Mouse (Mus musculus): ENCODE results near the gene Pnpla6.
"Not testable (repeated sequence)": the region's sequence is repeated elsewhere in the genome, so short reads cannot be mapped to it uniquely, and the experiment has no call there.

Pnpla6 gene

DNA sequence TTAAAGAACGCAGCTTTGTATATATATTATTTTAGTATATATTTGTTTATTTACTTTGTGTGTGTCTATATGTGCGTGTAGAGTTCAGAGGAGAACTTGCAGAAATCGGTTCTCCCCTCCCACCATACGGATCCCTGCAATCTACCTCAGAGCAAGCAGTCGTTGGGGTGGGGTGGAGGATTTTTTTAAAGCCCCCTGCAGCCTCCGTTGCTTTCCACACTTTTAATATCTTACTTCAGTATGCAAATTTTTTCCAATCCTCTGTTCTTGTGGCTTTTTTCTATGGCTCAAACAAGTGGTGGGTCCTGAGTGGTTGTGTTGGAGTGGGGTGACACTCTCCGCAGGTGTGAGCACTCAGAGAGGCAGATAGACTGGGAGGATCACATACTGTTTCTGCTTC is 53.2 kb downstream of the Pnpla6 start:
- in situ Hi-C loops (cut with MboI, MseI), result no loop called here

DNA sequence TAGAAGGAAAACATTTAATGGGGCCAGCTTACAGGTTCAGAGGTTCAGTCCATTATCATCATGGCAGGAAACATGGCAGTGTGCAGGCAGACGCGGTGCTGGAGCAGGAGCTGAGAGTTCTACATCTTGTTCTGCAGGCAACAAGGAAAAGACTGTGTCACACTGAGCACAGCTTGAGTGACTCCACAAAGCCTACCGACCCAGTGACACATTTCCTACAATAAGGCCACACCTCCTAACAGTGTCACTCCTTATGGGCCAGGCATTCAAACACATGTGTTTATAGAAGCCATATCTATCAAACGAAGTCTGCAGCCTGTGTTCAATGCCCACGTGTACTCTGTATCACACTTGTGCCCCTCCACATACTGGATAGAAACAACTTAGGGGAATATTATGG is 54.6 kb downstream of the Pnpla6 start:
- in situ Hi-C loops (cut with MboI, MseI), result no loop called here

DNA sequence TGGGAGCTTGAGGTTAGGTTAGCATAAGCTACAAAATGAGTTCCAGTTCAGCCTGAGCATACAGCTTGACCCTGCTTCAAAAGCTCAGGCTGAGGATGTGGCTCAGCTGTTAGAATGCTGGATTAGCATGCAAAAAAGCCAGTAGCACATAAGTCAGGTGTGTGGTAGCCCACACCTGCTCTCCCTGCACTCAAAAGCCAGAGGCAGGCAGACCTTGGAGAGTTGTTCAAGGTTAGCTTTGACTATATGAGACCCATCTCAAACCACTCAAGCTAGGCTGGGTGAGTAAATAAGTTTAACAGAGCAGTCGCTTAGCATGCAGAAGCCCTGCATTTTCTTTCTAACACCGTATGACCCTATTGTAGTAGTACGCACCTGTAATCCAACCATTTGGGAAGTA is 59.4 kb downstream of the Pnpla6 start:
- in situ Hi-C loops (cut with MboI, MseI), result no loop called here

DNA sequence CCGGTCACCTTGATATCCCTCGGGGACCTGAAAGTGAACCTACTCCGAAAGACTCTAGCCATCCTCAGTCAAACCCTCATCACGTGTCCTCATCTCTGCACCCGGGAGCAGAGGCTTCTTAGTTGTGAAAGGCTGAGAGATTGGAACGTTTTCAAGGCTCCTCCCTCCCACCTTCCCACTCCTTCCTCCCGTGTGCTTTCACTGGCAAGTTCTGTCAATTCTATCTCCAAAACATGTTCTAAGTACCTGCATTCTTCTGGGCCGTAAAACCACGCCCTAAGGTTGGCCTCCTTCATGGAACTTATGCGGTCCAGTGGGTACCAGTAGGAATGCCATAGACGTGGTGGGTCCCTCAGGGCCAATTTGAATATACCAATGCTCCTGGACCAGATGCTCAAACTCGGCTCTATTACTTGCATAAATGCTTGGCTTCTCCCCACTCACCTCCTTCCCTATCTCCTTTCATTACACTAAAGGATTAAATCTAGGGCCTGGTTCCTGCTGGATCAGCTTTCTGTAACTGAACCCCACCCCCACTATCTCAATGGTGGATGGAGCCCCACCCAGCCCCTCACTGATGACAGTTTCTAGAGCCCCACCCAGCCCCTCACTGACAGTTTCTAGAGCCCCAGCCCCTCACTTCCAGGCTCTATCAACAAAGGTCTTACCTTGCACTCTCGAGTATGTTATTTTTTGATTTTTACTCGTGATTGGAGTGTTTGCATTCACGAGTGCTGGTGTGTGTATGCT is 61.2 kb downstream of the Pnpla6 start:
- in situ Hi-C loops (cut with MboI, MseI), result loop anchor here (5.0 kb wide), 1 partner anchor 101 kb away; the partner anchor contains the start of gene Trappc5

DNA sequence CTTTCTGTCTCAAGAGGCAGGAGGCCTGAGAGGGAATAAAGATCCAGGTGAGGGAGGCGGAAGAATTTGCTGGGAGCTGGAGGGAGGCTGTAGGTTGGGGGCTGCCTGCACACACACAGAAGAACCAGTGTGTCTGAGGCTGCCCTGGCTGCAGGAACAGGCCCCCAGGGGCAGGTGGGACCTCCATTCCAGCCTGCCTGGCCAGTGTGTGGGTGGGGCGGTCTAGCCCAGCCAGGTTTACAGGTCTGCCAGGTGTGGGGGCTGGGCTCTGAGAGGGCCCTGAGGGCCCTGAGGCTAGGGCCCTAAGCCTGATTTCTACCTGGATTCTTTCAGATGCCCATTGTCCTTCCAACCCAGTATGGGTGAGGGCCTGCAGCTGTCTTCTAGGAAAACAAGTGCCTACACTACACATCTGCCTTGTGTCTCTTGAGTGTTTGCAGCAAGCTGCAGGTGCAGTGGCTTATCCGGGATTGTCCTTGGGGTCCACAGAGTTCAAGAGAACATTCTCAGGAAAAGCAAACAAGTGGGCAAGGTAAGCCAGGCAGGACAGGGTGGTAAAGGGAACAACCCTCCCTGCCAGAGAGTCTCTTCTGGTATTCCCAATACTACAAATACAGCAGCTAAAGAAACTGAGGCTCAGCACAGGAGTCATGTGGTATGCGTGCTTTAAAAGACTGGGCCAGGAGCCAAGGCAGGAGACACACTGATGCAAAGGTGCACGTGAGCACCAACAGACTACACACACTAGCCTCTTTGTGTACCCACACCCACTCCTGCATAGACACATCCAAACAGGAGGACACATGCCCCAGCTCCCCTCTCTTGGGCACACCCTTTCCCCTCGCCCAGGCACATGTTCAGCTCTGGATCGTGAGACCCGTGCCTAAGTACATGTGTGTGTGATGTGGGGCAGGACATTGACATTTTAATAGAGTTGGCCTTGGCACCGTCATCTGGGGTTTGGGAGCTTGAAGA is 64.5 kb downstream of the Pnpla6 start:
- in situ Hi-C loops (cut with MboI, MseI), result loop anchor here (5.0 kb wide), 1 partner anchor 98 kb away; the partner anchor contains the start of gene Trappc5

DNA sequence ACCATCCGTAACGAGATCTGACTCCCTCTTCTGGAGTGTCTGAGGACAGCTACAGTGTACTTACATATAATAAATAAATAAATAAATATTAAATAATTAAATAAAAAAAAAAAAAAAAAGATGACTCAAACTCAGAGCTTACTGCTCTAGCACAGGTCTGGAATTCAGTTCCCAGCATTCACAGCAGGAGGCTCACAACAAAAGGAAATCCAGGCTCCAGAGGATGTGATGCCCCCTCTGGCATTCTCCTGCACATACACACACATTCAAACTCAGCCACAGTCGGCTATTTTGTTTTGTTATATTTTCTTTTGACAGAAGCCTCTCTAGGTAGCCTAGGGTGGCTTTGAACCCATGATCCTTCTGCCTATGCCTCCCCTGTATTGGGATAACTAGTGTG is 66.8 kb downstream of the Pnpla6 start:
- in situ Hi-C loops (cut with MboI, MseI), result not testable (repeated sequence)

DNA sequence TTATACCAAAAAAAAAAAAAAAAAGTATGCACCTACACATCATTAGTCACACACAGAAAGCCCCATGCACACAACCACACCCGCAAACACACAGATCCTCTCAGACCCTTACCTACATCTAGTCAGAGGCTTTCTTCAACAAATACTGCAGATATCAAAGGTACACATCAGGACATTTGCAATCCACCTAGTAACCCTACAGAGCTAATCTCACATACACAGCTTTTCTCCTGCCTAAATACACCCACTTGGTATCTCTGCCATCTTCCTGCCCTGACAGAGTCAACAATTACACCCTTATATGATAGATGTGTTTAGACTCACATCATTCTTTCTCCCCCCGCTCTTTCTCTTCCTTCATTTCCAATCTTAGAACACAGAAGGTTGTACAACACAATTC is 71.3 kb downstream of the Pnpla6 start:
- in situ Hi-C loops (cut with MboI, MseI), result no loop called here

DNA sequence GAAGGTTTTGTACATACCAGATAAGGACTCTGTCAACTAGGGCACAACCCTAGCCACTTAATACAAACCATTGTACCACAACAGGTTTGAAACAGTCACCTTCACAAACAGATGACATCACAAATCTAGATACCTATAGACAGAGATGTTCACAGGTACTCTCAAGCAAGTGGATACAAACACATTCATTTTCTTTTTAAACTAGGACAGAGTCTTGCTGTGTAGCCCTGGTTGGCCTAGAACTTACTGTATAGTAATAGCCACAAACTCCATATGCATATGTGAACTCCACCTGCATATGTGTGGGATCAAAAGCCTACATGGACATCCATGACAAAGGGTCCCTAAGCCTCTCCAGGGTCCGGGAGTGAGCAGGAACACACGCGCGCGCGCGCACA is 71.8 kb downstream of the Pnpla6 start, which contains the start of gene Camsap3:
Camsap3 (plus strand) TSS at position 301 of the 398 bp plus-strand sequence.
- in situ Hi-C loops (cut with MboI, MseI), result no loop called here

DNA sequence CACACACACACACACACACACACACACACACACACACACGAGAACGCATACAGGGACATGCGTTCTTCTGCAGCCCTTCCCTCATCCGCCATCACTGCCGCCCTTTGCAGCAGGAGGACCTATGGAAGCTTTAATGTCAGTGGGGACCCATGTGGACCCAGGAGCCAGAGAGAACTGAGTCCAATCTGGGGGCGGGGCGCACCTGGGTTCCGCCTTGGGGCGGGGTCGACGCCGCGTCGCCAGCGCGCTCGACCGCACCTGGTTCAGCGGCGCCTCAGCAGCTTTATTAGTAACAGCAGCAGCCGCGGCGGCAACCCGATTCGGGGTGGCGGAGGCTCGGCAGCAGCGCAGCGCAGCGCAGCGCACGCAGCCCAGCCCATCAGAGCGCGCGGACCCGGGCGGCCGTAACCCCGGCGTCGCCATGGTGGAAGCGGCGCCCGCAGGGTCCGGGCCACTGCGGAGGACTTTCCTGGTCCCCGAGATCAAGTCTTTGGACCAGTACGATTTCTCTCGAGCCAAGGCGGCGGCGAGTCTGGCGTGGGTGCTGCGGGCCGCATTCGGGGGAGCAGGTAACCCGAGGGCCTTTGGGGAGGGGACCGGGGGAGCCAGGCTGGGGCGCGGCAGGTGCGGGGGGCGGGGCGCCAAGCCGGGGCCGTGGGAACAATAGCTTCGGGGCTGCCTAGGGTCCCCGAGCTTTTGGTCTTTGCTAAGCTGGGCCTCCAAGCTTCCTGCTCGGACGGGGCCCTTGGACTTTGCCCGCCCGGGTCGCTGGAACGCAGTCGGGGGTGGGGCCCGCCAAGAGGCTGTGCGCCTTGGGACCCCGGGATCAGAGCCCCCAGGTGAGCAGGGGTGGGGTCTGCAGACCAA is 72.4 kb downstream of the Pnpla6 start:
- in situ Hi-C loops (cut with MboI, MseI), result no loop called here

DNA sequence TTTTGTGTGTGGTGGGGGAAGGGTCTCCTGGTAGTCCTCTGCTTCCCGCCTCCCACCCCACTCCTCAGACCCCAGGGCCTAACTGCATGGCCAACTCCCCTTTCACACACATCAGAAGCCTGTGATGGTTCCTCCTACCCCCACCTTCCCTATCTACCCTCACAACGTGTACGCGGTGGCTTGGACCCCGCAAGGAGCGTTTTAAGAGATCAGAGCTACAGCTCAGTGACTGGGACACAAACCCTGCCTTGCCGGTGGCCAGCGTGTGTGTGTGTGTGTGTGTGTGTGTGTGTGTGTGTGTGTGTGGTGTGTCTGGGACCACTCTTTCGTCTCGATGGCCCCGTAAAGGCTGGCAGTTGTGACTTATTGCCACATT is 73.1 kb downstream of the Pnpla6 start:
- in situ Hi-C loops (cut with MboI, MseI), result no loop called here

DNA sequence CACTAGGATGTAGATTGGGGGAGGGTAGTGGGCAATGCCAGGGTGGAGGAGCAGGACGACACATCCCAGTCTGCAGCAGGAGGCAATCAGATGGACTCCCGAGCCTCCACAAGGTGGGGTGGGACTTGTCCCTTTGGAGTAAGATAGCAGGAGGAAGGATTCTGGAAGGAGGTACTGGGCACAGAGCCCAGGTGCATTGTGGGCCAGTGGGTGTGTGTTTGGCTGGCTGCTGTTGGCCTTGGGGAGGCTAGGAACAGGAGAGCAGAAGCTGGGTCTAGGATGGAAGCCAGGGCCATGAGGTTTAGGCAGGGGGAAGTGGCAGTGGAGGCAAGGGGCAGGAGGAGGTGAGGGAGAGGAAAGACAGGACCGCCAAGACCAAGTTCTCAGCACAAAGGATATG is 78.3 kb downstream of the Pnpla6 start:
- in situ Hi-C loops (cut with MboI, MseI), result no loop called here

Data from regulatory T cell (primary cell).